Mouse (Mus musculus) neural tube, embryonic 13.5 days (tissue): Measurements from ENCODE around the gene Card14. TPM values are rescaled to one million over a fixed set of nuclear protein-coding genes. Genes with fewer than 3 reads are reported as not detected.

Experiments used
- ATAC-seq: fragments of 200-750 bp; cut with Nextera tagmentation; 2 replicates; pipeline ENCODE4 v1.8.0; 2017; ENCODE audit warnings: low read depth, mild to moderate bottlenecking, moderate TSS enrichment, moderate library complexity
- H3K27ac ChIP-seq: fragments of 300-500 bp; sonication (generic); replicated peaks from 2 replicates; pipeline ENCODE4 v1.5.1; 2015; ENCODE audit warnings: moderate library complexity, mild to moderate bottlenecking, inconsistent platforms
- H3K27me3 ChIP-seq: fragments of 300-500 bp; sonication (generic); 2 replicates; pipeline ENCODE4 v1.6.1; 2015; ENCODE audit warnings: mild to moderate bottlenecking, inconsistent platforms
- H3K36me3 ChIP-seq: fragments of 300-500 bp; sonication (generic); 2 replicates; pipeline ENCODE4 v1.6.1; 2015; ENCODE audit warnings: mild to moderate bottlenecking, inconsistent platforms
- H3K4me1 ChIP-seq: fragments of 300-500 bp; sonication (generic); replicated peaks from 2 replicates; pipeline ENCODE4 v1.6.1; 2015; ENCODE audit warnings: inconsistent platforms
- H3K4me2 ChIP-seq: fragments of 300-500 bp; sonication (generic); 2 replicates; pipeline ENCODE4 v1.6.1; 2015; ENCODE audit warnings: inconsistent platforms, mild to moderate bottlenecking, moderate library complexity
- H3K4me3 ChIP-seq: fragments of 300-500 bp; sonication (generic); 2 replicates; pipeline ENCODE4 v1.5.1; 2015; ENCODE audit warnings: mild to moderate bottlenecking, inconsistent platforms
- H3K9ac ChIP-seq: fragments of 300-500 bp; sonication (generic); 2 replicates; pipeline ENCODE4 v1.6.1; 2015; ENCODE audit warnings: moderate library complexity, mild to moderate bottlenecking, inconsistent platforms
- H3K9me3 ChIP-seq: fragments of 300-500 bp; sonication (generic); 2 replicates; pipeline ENCODE4 v1.6.1; 2016; ENCODE audit warnings: inconsistent platforms
- WGBS: fragments of 180-500 bp; shearing (Covaris S2); methylation state at CpG from one replicate; pipeline ENCODE4 v1.1.7; 2015; 5-methylcytosine and 5-hydroxymethylcytosine counted together
- microRNA counts: library from miRNA; unstranded; fragments of <30 nt; microRNA quantifications from one replicate; lab custom pipeline; 2016
- microRNA-seq: library from miRNA; unstranded; fragments of <30 nt; microRNA quantifications from one replicate; pipeline ENCODE4, GENCODE M21; 2016
- polyA plus RNA-seq: library from polyadenylated mRNA; unstranded; fragments of >200 nt; fragmentation: Nextera tagmentation; extraction: Ambion mirVana; gene quantifications from 2 replicates; pipeline ENCODE4 v1.2.1, GENCODE M21; 2015

Gene Card14
- polyA plus RNA-seq, 1 experiment from 2014 or later: 0.17 TPM

DNA sequence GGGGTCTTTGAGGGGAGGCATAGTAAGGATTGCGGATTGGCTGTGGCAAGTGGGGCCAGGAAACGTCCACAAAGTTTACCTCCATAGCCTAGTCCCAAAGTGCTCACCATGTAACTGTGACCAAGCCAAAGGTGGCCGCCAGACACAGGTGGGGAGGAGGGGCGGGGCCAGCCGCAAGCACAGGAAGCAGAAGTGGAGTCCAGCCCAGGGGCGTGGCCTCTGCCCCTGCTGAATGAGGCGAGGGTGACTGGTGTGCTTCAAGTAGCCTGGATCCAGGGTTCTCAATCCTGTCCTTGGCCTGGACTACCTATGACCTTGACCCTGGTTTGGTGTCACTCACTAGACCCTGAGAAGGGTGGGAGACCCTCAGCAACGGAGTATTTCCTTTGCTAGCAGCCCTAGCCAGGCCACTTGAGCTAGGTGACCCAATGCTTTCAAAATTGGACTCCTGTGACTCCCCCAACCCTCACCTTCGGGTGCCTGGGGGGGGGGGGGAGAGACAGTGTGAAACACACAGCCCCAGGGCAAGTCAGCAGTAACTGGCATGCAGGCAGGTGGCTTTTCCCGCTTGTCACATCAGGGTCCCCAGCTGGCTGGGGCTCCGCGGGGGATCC, 84.5 kb downstream of the Card14 start:
- Histone ChIP-seq H3K27ac (no peak overlapping the region), H3K4me3 (peak overlapping the region; percentile 37; the same call in 1 of the 2 replicates), H3K4me1 (peaks cover 28% of the 10 kb centered on the region), H3K36me3 (no peaks in the 10 kb centered on the region), H3K9ac (no peak overlapping the region), H3K27me3 (peaks cover 97% of the 10 kb centered on the region), H3K9me3 (no peaks in the 10 kb centered on the region), H3K4me2 (peak overlapping the region; percentile 63)
- WGBS: 8% methylated on average over 12 of the region's 12 CpGs
- ATAC-seq: no peak

DNA sequence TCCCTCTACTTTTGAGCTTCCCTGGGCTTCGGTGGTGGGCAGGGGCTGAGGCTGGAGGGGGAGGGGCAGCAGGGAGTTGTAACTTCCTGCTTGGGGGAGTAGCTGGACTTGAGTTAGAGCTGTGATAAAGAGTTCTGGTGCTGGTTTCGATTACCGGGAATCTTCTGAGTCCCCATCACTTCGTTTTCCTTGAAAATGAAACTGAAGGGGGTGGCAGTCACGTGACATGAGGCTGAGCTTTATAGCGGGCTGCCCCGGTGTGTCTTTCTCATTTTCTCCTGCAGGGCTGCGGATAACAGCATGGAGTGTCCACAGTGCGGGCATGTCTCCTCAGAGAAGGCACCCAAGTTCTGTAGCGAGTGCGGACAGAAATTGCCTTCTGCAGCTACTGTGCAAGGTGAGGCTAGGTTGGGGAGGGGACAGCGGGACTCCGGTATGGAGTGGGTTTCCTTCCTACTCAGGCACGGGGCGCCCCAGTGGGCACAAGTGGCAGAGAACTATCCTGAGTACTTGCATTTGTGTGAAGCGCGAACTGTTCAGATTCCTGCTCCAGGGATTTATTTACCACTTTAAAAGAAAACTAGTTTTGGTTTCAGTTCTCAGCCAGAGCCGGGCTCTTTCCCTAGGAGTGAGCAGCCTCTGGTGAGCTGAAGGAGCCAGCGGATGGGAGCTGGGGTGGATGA, 85.4 kb downstream of the Card14 start, which contains the start of gene Rnf213:
Rnf213 (plus strand) TSS at position 301 of the 683 bp plus-strand sequence.
- Histone ChIP-seq H3K27me3 (peaks cover 91% of the 10 kb centered on the region), H3K9me3 (no peaks in the 10 kb centered on the region), H3K36me3 (no peaks in the 10 kb centered on the region), H3K9ac (peak within 1 kb of the TSS; percentile 52), H3K27ac (no peak within 1 kb of the TSS), H3K4me3 (peak within 1 kb of the TSS; percentile 37), H3K4me1 (peaks cover 28% of the 10 kb centered on the region), H3K4me2 (peak within 1 kb of the TSS; percentile 63)
- 0 out of 2 replicates have a peak, but pooled peaks have one; percentile 42 for ATAC-seq
- 1% methylated on average over 19 of the region's 19 CpGs for WGBS

DNA sequence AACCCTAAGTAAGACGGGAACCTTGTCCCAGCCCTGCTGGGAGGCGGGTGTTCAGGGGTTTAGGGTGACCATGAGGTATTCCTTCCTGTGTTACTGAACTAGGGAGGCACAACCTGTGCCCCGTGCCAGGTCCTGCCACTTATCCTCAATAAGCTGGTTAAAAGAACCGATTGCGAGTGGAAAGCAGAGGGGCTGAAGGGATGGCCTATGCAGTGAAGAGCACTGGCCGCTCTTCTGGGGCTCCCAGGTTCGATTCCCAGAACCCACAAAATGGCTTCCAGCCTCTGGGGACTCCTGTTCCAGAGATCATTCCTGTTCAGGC, 85.9 kb downstream of the Card14 start:
- no peak overlapping the region for H3K27ac ChIP-seq
- H3K9ac ChIP-seq: peak overlapping the region; percentile 52
- H3K4me1 ChIP-seq: peaks cover 28% of the 10 kb centered on the region
- H3K27me3 ChIP-seq: peaks cover 86% of the 10 kb centered on the region
- H3K9me3 ChIP-seq: no peaks in the 10 kb centered on the region
- WGBS: 34% methylated on average over 7 of the region's 7 CpGs
- ATAC-seq: no peak
- peak overlapping the region; percentile 37 for H3K4me3 ChIP-seq
- no peaks in the 10 kb centered on the region for H3K36me3 ChIP-seq
- peak overlapping the region; percentile 63 for H3K4me2 ChIP-seq

- ATAC-seq: no peak
- Histone ChIP-seq H3K9ac (no peak overlapping the region), H3K27me3 (peaks cover 78% of the 10 kb centered on the region), H3K9me3 (no peaks in the 10 kb centered on the region), H3K4me2 (no peak overlapping the region), H3K4me1 (peaks cover 28% of the 10 kb centered on the region), H3K4me3 (no peak overlapping the region), H3K36me3 (no peaks in the 10 kb centered on the region), H3K27ac (no peak overlapping the region)
- WGBS: 54% methylated on average over 6 of the region's 6 CpGs
Observed at GRCm38 (mm10) chr11:119394210-119394609, 86.6 kb downstream of the Card14 start.

MicroRNA genes within 50 kb of the gene (microRNA counts, 519-probe panel; counts per million panel counts)
- microRNA mmu-miR-1932 (lab: Ali Mortazavi, UCI): not detected

Small RNA genes within 50 kb of the gene (microRNA-seq; reads per million reads assigned to microRNA genes)
- not detected for gene Mir1932

Other genes with a start within 250 kb of the Card14 start
- gene Cbx4, start 221.5 kb upstream of the Card14 start, polyA plus RNA-seq: 14.8 and 16.5 TPM in 2 replicates
- gene Tbc1d16, start 79.3 kb upstream of the Card14 start, polyA plus RNA-seq: 49.0 and 50.8 TPM in 2 replicates
- gene Ccdc40, start 79.2 kb upstream of the Card14 start, polyA plus RNA-seq: 15.7 and 15.8 TPM in 2 replicates
- 58.0 and 62.5 TPM in 2 replicates for gene Gaa, start 39.9 kb upstream of the Card14 start, polyA plus RNA-seq
- gene Eif4a3, start 7.7 kb upstream of the Card14 start, polyA plus RNA-seq: 260 and 263 TPM in 2 replicates
- 5.6 and 5.7 TPM in 2 replicates for gene Sgsh, start 47.8 kb downstream of the Card14 start, polyA plus RNA-seq
- gene Slc26a11, start 47.8 kb downstream of the Card14 start, polyA plus RNA-seq: 4.3 and 5.3 TPM in 2 replicates
- gene Rnf213, start 85.3 kb downstream of the Card14 start, polyA plus RNA-seq: 0.98 and 1.6 TPM in 2 replicates
- 15.6 and 17.3 TPM in 2 replicates for gene Endov, start 183.6 kb downstream of the Card14 start, polyA plus RNA-seq
- gene Nptx1, start 240.0 kb downstream of the Card14 start, polyA plus RNA-seq: 15.3 and 18.8 TPM in 2 replicates